Mouse (Mus musculus) C2C12 (cell line): ENCODE measurements around the gene Plekhs1.

Experiments used
- CTCF ChIP-seq: IDR thresholded peaks from one replicate; pipeline ENCODE4 v1.5.1; 2011; ENCODE audit not compliant: control insufficient read depth, insufficient read depth, insufficient read length
- USF1 ChIP-seq: IDR thresholded peaks from one replicate; pipeline ENCODE4 v1.6.1; 2011; ENCODE audit warnings: low read depth, mild to moderate bottlenecking, control low read depth, moderate library complexity

- TF ChIP-seq CTCF (no peak), USF1 (no peak)
Observed at GRCm38 (mm10) chr19:56432706-56433105, 28.7 kb upstream of the Plekhs1 start.
